Mouse (Mus musculus) liver (tissue): Measurements from ENCODE around the gene Cfap298.

ENCODE experiments used
- DNase-seq: peaks from one replicate; pipeline ENCODE4 v3.0.0-alpha.2; 2020; ENCODE audit warnings: mixed read lengths

Gene Cfap298

DNA sequence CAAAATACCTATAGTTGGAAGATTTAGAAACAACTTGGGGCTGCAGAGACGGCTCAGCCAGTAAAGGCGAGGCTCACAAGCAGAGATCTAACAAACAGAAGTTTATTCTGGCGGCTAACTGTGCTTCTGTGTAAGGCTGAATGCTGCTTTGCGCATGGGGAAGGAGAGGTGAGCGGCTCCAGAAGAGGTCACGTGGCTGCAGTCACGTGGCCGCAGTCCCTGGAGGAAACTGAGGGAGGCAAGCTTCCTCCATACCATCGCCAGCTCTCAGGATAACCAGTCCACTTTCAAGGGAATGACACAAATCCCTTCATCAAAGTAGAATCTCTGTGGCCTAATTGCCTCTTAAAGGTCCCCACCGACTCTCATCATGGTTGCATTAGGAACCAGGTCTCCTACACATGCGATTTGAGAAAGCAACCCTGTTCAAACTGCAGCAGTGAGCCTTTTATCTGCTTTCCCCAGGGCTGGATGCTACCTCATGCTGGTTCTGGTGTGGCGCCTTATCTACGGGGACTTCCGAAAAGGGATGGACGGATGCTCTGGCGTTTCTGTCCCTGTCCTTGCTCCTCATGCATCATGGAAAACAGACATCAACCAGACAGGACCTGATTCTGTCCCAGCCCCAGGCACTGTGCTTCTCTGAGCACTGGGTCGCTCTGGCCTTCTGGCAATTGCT is 23.9 kb downstream of the Cfap298 start:
- DNase-seq = no peak

DNA sequence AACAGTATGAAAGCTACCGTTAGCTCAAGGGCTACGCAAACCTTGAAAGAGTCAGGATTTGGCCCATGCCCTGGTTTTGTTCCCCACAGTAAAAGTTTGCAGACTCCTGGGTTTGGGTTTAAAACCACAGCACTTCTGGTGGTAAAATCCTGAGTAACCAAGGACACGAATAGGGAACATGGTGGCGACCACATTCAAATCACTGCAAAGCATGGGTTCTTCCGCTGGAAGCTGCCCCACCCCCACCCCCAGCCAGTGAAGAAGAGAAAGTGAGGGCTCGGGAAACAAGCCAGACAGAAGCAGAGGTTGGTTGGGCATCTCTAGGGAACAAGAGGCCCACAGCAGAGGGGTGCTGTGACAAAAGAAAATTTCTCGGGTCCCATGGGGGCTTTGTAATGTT is 27.7 kb downstream of the Cfap298 start:
- no peak for DNase-seq

DNA sequence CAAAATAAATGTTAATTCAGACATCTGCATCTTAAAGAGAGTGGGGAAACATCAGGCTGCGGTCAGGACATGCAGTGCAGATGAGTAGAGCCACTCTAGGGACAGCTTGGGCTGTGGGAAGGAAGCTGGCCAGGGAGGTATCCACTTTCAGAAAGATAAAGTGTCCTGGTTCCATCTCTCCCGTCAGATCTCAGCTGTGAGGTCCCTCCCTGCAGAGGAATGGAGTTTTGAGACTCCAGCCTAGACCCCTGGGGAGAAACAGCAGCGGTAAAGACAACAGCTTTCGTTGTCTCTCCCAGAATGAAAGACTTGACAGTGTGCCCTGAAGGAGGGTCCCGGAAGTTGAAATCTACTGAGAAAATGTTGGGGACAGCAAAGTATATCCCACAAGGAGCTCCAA is 31.6 kb downstream of the Cfap298 start:
- DNase-seq = no peak

DNA sequence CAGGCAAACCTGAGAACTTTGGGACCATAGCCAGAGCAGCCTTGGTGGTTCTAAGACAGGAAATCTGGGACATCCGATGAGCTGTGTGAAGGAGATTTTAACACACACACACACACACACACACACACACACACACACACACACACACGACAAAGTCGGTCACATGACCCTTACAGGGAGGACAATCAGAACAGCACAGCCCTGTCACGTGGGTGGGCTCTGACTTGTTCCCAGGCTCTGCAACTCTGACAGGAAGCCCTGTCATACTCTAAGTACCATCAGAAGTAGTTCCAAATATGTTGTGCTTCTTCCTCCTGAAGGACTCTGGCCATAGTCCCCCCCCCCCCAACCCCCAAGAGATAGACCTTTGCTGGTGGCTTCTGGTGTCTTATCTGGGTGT is 33.5 kb downstream of the Cfap298 start:
- no peak for DNase-seq

DNA sequence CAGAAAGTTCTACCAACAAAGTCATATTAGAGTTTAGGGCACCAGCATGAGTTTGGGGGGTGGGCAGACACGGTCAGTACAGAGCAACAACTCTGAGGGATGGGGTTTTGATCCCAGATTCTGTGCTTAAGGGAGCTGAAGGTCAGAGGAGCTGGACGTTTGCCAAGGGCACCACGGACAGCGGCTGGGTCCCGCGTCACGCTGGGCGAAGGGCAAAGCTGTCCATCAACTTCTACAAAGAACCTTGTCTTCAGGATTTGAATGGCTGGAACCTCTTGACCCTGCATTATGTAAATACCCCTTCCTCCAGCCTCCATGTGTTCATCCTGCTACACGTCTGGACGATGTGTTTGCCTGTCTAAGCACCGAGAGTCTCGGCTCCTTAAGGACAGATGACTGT is 35.4 kb downstream of the Cfap298 start:
- DNase-seq = no peak

DNA sequence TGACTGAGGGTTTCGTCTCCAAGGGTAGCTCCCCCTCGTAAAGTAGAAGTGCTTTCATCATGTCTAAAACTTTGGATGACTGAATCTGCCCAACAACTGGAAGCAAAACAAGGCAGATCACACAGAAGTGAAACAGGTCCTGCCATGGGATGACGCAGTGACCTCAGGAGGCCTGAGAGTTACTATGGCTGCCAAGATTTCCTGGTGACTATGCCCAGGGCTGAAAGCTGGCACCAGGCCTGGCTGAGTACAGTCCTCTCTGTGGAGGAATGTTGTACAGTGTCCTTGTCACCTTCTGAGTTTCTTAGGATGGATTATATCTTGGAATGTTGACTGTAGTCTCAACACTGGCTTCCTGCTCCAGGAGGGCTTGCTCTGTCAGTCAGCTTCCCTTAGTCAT is 37.3 kb downstream of the Cfap298 start:
- DNase-seq = no peak

DNA sequence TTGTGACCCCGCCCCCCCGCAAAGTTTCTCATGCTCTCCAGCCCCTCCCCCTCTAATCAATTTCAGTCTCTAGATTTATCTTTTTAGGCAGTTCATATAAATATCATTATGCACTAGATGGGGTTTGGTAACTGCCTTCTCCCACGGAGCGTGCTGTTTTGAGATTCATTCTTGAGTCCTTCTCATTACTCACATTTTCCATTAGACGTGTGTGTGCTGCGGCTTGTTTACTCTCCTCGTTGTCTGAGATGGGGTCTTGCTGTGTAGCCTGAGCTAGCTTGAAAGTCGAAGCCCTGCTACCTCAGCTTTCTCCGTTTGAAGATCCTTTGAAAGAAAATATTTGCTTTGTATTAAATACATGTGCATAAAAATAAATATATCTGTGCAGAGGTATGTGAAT is 41.1 kb downstream of the Cfap298 start:
- DNase-seq = no peak

DNA sequence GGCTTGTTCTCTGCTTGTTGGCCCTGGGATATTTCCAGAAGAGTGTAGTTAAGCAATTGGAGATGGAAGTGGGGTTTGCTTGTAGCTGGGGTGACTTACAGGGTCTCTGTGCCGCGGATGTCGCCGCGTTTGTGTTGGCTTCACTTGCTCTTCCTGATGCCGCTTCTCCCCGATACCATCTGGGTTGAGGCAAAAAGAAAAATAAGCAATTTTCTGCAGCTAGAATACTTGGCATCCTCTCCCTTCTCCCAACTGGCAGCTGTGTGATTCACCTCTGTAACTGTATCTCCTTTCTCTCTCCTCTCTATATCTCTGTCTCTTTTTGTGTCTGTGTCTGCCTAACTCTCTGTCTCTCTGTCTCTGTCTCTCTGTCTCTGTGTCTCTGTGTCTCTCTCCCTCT is 41.9 kb downstream of the Cfap298 start:
- DNase-seq = no peak

DNA sequence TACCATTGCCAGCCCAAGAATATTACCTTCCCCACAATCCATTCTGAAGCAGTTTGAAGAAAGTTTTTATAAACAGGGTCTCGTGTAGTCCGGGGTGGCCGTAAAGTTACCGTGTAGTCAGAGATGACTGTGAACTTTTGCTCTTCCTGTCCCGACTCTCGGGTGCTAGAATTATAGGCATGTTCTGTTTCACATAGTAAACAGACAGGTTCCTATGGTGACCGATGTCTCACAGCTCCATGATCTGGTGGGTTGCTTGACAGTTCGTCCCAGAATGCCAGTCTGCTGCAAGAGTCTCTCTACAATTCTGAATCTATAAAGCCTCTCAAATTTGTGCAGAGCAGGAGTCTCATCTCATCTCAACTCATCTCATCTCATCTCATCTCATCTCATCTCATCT is 42.8 kb downstream of the Cfap298 start:
- DNase-seq = no peak

DNA sequence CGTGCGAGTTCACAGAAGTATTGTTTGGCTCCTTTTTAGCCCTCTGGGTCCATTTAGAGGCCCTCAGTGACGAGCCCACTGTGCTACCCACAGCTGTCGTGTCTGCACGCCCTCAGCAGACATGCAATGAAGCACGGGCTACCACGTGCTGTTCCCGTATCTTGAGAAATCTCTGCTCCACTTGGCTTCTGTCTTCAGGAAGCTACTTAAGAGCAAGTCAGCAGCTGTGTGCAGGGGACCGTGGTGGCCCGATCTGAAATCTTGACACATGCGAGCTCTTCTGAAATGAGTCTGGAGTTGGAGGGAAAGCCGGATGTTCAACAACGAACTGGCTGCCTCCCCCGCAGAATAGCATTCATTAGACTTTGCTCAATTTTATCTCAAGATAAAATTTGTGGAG is 43.3 kb downstream of the Cfap298 start:
- no peak for DNase-seq

DNA sequence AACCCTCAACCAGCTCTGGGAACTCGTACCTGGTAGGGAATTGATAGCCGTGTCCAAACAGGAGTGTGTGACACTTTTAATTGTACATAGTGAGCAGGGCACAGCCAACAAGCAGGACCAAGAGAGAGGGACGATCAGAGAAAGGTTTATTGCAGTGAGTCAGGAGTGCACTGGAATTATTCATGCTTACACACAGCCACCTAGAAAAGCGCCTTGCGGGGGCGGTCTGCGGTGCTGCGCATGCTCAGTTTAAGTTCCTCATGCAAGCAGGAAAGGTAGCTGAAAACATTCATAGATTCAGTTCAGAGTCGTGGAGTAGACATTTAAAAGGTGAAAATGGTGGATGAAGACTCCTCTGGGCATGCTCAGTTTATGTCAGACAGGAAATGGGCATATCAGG is 44.2 kb downstream of the Cfap298 start:
- no peak for DNase-seq

DNA sequence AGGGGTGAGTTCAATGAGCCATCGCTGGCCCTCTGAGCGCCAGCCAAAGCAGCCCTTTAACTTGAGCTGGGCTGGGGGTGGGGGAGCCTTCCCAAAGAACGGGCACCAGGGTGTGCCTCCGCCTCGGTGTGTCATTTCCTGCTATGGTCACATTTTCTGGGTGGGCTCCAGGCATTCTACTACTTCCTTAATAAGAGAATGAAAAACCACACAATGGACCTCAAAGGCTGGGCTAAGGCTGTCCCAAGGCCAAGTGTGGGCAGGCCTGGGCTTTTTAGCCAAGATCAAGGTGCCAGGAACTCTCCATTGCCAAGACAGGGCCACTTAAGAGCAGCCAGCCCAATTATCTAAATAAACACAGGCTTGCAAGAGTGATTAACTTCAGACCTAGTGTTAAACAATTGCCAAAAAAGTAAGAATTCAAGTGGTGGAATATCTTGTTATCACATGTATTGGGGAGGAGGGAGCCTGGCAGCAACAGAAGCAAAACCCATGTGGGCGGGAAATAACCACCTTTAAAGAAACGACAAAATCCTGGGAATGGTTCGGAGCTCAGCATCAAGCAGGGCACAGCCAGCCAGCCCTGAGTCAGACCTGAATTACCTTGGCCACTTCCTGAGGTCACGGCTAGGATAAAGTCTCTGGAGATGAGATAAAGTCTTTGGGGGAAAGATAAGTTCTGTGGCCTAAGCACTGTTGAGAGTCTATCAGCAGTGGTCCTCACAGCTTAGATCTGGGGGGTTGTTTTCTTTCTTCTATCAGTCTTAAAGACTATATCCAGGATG is 48.9 kb downstream of the Cfap298 start:
- DNase-seq = no peak

DNA sequence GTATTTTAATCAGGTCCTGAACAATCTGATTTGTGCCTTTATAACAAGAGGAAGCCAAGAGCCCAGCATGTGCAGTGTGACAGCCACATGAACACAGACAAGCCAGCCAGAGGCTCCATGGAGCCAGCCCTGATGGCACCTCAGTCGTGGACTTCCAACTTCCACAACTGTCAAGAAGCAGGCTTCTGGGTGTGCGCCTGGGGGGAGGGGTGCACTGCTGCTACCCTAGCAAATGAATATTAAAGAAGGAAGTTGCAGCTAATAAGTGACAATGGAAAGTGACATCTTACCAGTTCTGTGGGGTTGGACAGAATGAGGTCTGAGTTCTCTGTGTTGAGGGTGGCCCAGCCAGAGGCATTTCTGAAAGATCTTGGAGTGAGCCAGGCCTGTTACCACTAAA is 49.6 kb downstream of the Cfap298 start:
- DNase-seq = no peak

DNA sequence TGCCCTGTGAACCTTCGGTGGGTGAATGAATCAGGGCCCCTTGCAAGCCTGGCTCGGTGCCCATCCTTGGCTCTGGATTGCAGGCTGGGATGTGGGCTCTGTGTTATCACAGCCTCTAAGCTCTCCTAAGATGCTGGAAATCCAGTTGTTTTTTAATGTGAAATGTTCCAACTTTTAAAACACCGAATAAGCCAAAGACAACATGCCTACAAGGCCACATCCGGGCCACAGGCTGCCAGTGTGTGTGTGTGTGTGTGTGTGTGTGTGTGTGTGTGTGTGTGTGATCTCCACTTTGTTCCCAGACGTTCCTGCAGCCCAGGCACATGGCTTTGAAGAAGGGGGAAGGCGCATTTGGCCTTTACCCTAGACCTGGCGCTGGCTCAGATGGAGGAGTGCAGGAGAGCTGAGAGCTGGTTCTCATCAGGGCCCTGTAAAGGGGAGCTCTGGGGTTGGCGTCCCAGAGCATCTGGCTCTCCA is 52.4 kb downstream of the Cfap298 start:
- DNase-seq = no peak

DNA sequence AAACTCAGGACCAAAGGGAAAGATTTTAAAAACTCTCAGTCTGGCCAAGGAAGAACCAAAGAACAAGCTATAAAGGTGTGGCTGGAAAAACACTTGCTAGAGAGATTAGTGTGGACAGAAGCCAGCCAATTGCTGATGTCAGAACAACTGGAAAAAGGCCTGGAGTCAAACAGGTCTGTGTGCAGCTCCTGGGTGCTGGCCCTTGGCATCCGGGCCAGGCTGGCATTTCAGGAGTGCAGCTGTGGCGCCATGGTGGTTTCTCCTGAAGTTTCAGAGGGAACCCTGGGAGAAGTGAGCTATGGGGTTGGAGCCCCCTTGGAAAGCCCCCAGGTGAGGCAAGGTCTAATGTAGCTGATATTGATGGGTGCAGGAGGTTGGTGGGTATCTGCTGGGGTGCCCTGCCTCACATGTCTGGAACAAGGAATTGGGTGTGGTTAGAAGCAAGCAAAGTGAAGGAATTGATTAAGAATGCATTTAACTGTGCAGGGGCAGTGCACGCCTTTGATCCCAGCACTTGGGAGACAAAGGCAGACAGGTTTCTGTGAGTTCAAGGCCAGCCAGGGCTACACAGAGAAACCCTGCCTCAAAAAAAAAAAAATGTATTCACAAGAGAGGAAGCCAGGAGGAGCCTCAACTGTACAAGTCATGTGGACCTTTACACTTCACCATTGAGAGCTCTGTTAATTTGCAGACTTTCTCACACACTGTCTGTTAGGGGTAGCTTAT is 56.6 kb downstream of the Cfap298 start:
- DNase-seq = no peak
